Mouse (Mus musculus): ENCODE data around the gene Ick. TPM values are rescaled to one million over a fixed set of nuclear protein-coding genes. Genes with fewer than 3 reads are reported as not detected.

The Ick gene
- total RNA-seq (2023) = 7.7 TPM

DNA sequence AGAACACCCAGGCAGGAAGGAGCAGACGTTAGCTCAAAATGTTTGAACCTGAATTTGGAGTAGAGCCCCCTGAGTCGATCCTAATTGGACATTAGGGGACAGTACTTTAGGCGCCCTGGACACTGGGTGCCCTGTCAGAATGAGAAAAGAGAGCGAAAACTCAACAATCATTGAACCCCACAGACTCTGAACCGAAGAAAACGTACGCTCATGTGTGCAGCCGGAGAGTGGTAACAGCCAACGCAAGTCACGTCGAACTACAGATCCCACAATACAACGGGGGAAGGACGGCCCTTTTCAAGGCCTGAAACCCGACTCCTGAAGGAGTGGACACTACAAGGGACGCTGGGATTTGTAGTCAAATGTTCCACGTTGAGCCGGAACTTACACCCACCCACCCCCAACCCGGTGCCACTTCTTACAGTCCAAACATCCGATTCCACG, at the start of gene Ick, which contains the start of gene Fbxo9:
TSS of gene Ick (plus strand) at position 397 of the 444 bp plus-strand sequence.
TSS of gene Fbxo9 (minus strand) at position 270 of the 444 bp plus-strand sequence.

DNA sequence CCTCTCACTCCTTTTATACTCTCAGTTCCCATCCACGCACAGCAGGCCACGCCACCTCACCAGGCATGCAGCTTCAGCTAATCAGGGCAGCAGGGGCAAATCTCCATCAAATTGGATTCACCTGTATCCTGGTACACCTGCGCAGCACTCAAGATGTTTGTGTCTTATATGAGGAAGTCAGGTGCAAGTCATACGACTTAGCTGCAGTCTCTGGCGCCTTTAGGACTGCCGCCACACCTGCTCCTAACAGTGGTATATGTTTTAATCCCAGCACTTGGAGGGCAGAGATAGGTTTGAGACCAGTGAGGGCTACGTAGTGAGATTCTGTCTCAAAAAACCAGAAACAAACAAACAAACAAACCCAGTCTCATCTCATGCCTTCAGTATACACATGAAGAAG, 73.5 kb downstream of the Ick start, which contains the start of gene Gsta4:
TSS of gene Gsta4 (plus strand) at position 301 of the 400 bp plus-strand sequence.

Other genes starting within 250 kb of the Ick start
- gene Elovl5, start 191.8 kb upstream of the Ick start, total RNA-seq (2023) = 132 TPM
- not detected for gene Gcm1, start 57.3 kb upstream of the Ick start, total RNA-seq (2023)
- gene Fbxo9, start 127 bp upstream of the Ick start, total RNA-seq (2023) = 44.5 TPM
- gene Gsta4, start 73.6 kb downstream of the Ick start, total RNA-seq (2023) = 1.8 TPM
- gene Gsta1, start 121.5 kb downstream of the Ick start, total RNA-seq (2023) = not detected
- gene Gm3776, start 147.9 kb downstream of the Ick start, total RNA-seq (2023) = not detected
- gene Gm10639, start 180.7 kb downstream of the Ick start, total RNA-seq (2023) = not detected
- not detected for gene Omt2a, start 205.6 kb downstream of the Ick start, total RNA-seq (2023)
- gene Omt2b, start 218.4 kb downstream of the Ick start, total RNA-seq (2023) = not detected
- not detected for gene Gsta2, start 246.6 kb downstream of the Ick start, total RNA-seq (2023)

Data from CD4-positive naive resting alpha-beta T cell, adult 76 days (primary cell).